Mouse (Mus musculus): Measurements from ENCODE around the gene Arrb1.

The Arrb1 gene

GRCm38 (mm10) chr7:99641245-99641644, 106.0 kb downstream of the Arrb1 start:
- DNase-seq: no peak

GRCm38 (mm10) chr7:99642078-99642477, 106.8 kb downstream of the Arrb1 start:
- no peak for DNase-seq

- no peak for DNase-seq
Observed at GRCm38 (mm10) chr7:99644701-99645100, 109.4 kb downstream of the Arrb1 start.

- DNase-seq: no peak
Observed at GRCm38 (mm10) chr7:99648623-99649022, 113.4 kb downstream of the Arrb1 start.

- DNase-seq: no peak
Observed at GRCm38 (mm10) chr7:99649585-99649984, 114.3 kb downstream of the Arrb1 start.

GRCm38 (mm10) chr7:99654244-99654643, 119.0 kb downstream of the Arrb1 start:
- DNase-seq: no peak

Data from cerebellum, adult 9-10 months (tissue).